Mouse (Mus musculus) forebrain, embryonic 13.5 days (tissue): ENCODE results near the gene Asic5. TPM values are rescaled to one million over a fixed set of nuclear protein-coding genes. Genes with fewer than 3 reads are reported as not detected.

Experiments used
- ATAC-seq: fragments of 200-750 bp; cut with Nextera tagmentation; 2 replicates; pipeline ENCODE4 v1.8.0; 2017
- H3K27ac ChIP-seq: fragments of 300-500 bp; sonication (generic); 2 replicates; pipeline ENCODE4 v1.5.1; 2015; ENCODE audit warnings: inconsistent platforms, mild to moderate bottlenecking, moderate library complexity
- H3K27me3 ChIP-seq: fragments of 300-500 bp; sonication (generic); 2 replicates; pipeline ENCODE4 v1.6.1; 2015; ENCODE audit warnings: mild to moderate bottlenecking, inconsistent platforms
- H3K36me3 ChIP-seq: fragments of 300-500 bp; sonication (generic); 2 replicates; pipeline ENCODE4 v1.6.1; 2015; ENCODE audit warnings: mild to moderate bottlenecking, inconsistent platforms; ENCODE audit not compliant: poor library complexity, severe bottlenecking
- H3K4me1 ChIP-seq: fragments of 300-500 bp; sonication (generic); 2 replicates; pipeline ENCODE4 v1.6.1; 2015; ENCODE audit warnings: inconsistent platforms
- H3K4me2 ChIP-seq: fragments of 300-500 bp; sonication (generic); 2 replicates; pipeline ENCODE4 v1.6.1; 2015; ENCODE audit warnings: inconsistent platforms, mild to moderate bottlenecking, moderate library complexity
- H3K4me3 ChIP-seq: fragments of 300-500 bp; sonication (generic); 2 replicates; pipeline ENCODE4 v1.5.1; 2015; ENCODE audit warnings: mild to moderate bottlenecking, inconsistent platforms
- H3K9ac ChIP-seq: fragments of 300-500 bp; sonication (generic); 2 replicates; pipeline ENCODE4 v1.6.1; 2015; ENCODE audit warnings: mild to moderate bottlenecking, inconsistent platforms
- H3K9me3 ChIP-seq: fragments of 300-500 bp; sonication (generic); replicated peaks from 2 replicates; pipeline ENCODE4 v1.6.1; 2016; ENCODE audit warnings: inconsistent platforms
- WGBS: fragments of 180-500 bp; shearing (Covaris S2); methylation state at CpG from one replicate; pipeline ENCODE4 v1.1.7; 2015; 5-methylcytosine and 5-hydroxymethylcytosine counted together
- polyA plus RNA-seq: library from polyadenylated mRNA; unstranded; fragments of >200 nt; fragmentation: Nextera tagmentation; extraction: Ambion mirVana; gene quantifications from 2 replicates; pipeline ENCODE4 v1.2.1, GENCODE M21; 2015

Asic5 gene
- polyA plus RNA-seq, 1 experiment from 2014 or later, result not detected

DNA sequence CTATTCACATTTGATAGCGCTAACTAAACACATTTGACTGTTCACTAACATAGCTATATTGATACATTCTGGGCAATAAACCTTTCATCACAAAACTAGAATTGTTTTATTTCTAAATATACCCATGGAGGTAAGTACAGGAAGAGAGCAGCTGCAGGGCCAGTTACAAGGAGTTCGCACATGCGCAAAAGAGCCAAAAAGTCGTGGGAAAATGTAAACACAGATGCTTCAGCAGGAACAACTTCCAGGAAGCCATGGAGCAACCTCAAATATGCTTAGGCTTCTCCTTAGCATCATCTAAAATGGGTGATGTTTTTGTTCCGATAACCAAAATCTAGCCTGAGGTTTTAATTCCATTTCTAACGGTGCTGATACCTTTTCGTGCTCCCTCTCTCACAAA is 66.6 kb downstream of the Asic5 start:
- 52% methylated on average over 7 of the region's 7 CpGs for WGBS
- no peaks in the 10 kb centered on the region for H3K9me3 ChIP-seq
- H3K27ac ChIP-seq, result no peak overlapping the region
- H3K4me3 ChIP-seq, result no peak overlapping the region
- no peak overlapping the region for H3K9ac ChIP-seq
- H3K36me3 ChIP-seq, result peaks cover 3% of the 10 kb centered on the region; the same call in 1 of the 2 replicates
- ATAC-seq, result no peak
- no peaks in the 10 kb centered on the region for H3K27me3 ChIP-seq
- H3K4me1 ChIP-seq, result no peaks in the 10 kb centered on the region; the same call in none of the 2 replicates
- H3K4me2 ChIP-seq, result no peak overlapping the region

GRCm38 (mm10) chr3:82051468-82051867 is 69.4 kb downstream of the Asic5 start:
- Histone ChIP-seq H3K4me2 (no peak overlapping the region), H3K9ac (no peak overlapping the region), H3K27me3 (no peaks in the 10 kb centered on the region), H3K4me1 (no peaks in the 10 kb centered on the region; the same call in none of the 2 replicates), H3K4me3 (no peak overlapping the region), H3K36me3 (no peaks in the 10 kb centered on the region), H3K27ac (no peak overlapping the region), H3K9me3 (no peaks in the 10 kb centered on the region)
- ATAC-seq, result peak; percentile 63; the same call in 1 of the 2 replicates

GRCm38 (mm10) chr3:82052029-82052428 is 69.9 kb downstream of the Asic5 start:
- H3K9me3 ChIP-seq, result no peaks in the 10 kb centered on the region
- WGBS, result 60% methylated on average over 2 of the region's 2 CpGs

DNA sequence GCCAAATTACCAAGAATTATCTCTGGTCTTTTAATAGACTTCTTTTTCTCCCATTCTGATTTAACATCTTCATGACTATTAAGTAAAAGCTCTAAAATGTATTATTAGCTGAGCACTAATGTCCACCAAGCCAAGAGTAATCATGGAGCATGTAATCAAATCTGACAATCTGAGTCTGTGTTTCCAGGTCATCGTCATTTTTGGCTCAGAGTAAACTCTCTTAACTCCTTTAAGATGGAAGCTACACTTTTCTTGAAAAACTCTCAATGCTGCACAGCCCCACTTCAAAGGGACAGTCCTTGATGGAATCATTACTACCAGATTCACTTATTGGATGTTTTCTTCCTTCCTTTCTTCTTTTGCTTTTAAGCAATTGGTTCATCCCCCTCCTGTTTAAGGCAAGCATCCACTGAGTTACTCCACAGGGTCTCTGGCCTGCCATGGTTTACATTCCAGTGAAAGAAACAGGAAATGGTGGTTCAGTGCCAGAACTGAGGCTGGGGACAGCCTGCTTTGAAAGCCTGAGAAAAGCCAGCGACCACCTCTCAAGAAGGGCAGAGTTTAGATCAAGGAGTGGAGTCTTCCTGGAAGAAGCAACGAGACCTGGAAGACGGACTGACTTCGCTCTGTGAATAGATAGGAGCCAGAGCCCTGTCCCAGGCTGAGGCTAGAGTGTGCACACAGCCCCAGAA is 72.3 kb downstream of the Asic5 start:
- no peak overlapping the region for H3K4me2 ChIP-seq
- H3K27ac ChIP-seq, result no peak overlapping the region
- H3K4me1 ChIP-seq, result no peaks in the 10 kb centered on the region
- no peak overlapping the region for H3K4me3 ChIP-seq
- no peaks in the 10 kb centered on the region for H3K36me3 ChIP-seq
- H3K9me3 ChIP-seq, result no peaks in the 10 kb centered on the region
- 78% methylated on average over 5 of the region's 5 CpGs for WGBS
- H3K9ac ChIP-seq, result no peak overlapping the region
- no peak for ATAC-seq
- no peaks in the 10 kb centered on the region for H3K27me3 ChIP-seq

More at GRCm38 (mm10) chr3:82052029-82052428, 69.9 kb downstream of the Asic5 start:
- Histone ChIP-seq H3K36me3 (no peaks in the 10 kb centered on the region), H3K4me1 (no peaks in the 10 kb centered on the region; the same call in none of the 2 replicates), H3K4me2 (no peak overlapping the region), H3K27me3 (no peaks in the 10 kb centered on the region), H3K27ac (no peak overlapping the region), H3K9ac (no peak overlapping the region), H3K4me3 (no peak overlapping the region)
- ATAC-seq, result peak; percentile 23; the same call in 1 of the 2 replicates

DNA sequence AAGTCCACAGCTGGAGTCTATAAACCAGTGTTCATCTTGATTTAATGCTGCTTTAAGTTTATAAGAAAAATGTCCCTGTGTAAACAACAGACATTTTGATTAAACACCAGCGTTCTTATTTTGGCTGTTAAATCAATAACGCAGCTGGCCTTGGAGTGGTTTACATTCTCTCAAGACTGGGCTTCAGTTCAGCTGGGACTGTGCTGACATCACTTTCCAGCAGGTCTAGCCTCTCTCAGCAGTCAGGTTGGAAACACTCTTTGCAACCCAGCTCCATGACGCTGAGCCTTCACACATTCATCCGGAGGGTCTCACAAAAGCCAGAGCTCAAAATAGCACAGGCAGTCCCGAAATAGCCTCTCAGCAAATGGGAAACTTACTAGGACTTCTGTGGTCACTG is 75.1 kb downstream of the Asic5 start:
- no peaks in the 10 kb centered on the region for H3K27me3 ChIP-seq
- no peaks in the 10 kb centered on the region for H3K4me1 ChIP-seq

DNA sequence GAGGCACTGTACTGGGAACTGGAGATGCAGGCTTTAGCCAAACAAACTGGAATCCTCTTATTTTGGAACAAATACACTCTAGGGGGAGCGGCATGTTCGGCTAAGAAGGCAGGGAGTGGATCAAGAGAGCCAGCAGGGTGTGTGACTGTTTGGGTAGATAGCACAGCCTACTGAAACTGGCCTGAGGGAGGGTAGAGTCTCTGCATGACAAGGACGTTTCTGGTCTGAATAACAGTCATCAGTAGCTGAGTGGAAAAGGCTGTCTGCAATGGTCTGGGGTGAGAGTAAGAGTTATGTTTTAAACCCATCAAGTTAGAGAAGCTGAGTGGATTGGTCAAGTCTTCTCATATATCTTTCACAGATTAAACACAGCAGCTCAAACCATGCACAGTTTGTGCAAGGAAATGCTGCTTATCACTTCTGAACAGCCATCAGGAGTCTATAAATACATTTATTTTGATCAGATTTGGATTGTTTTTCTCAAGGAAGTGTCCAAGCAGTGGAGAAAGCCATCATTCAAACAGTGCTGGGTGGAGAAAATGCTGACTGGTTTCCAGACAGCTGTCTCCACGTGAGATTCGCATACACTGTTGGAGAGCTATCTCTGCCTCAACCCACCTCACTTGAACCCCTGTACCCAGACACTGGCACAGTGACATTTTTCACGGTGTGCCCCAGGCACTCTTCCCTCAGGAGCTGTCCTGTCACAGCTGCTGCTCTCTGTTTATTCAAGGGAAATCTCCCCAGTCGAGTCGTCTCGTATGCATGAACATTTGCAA is 79.5 kb downstream of the Asic5 start:
- WGBS, result 56% methylated on average over 9 of the region's 9 CpGs
- H3K4me2 ChIP-seq, result no peak overlapping the region
- H3K9me3 ChIP-seq, result no peaks in the 10 kb centered on the region
- 0 out of 2 replicates have a peak, but pooled peaks have one; percentile 19 for ATAC-seq
- H3K4me1 ChIP-seq, result no peaks in the 10 kb centered on the region
- no peaks in the 10 kb centered on the region for H3K27me3 ChIP-seq
- H3K4me3 ChIP-seq, result no peak overlapping the region
- H3K9ac ChIP-seq, result no peak overlapping the region
- no peak overlapping the region for H3K27ac ChIP-seq
- no peaks in the 10 kb centered on the region for H3K36me3 ChIP-seq

More for the DNA sequence above, 75.1 kb downstream of the Asic5 start:
- no peak overlapping the region for H3K9ac ChIP-seq
- H3K27ac ChIP-seq, result no peak overlapping the region
- ATAC-seq, result no peak
- no peak overlapping the region for H3K4me2 ChIP-seq
- H3K9me3 ChIP-seq, result no peaks in the 10 kb centered on the region
- 72% methylated on average over 5 of the region's 5 CpGs for WGBS
- H3K36me3 ChIP-seq, result no peaks in the 10 kb centered on the region
- H3K4me3 ChIP-seq, result no peak overlapping the region

- WGBS, result 81% methylated on average over 5 of the region's 5 CpGs
These were observed 85.7 kb downstream of the Asic5 start for GRCm38 (mm10) chr3:82067830-82068229.

More at GRCm38 (mm10) chr3:82067830-82068229, 85.7 kb downstream of the Asic5 start:
- Histone ChIP-seq H3K4me1 (peaks cover under 1% of the 10 kb centered on the region; the same call in 1 of the 2 replicates), H3K4me2 (no peak overlapping the region), H3K36me3 (no peaks in the 10 kb centered on the region), H3K27me3 (no peaks in the 10 kb centered on the region), H3K4me3 (no peak overlapping the region), H3K27ac (no peak overlapping the region), H3K9ac (no peak overlapping the region), H3K9me3 (no peaks in the 10 kb centered on the region)
- no peak for ATAC-seq

Other genes starting within 250 kb of the Asic5 start
- gene Ctso, start 49.7 kb upstream of the Asic5 start, polyA plus RNA-seq, result 8.1 and 8.5 TPM in 2 replicates
- 0.19 and 0.77 TPM in 2 replicates for gene Tdo2, start 6.1 kb upstream of the Asic5 start, polyA plus RNA-seq
- 23.5 and 26.4 TPM in 2 replicates for gene Gucy1b1, start 92.4 kb downstream of the Asic5 start, polyA plus RNA-seq
- 15.3 and 17.4 TPM in 2 replicates for gene Gucy1a1, start 163.5 kb downstream of the Asic5 start, polyA plus RNA-seq